Mouse (Mus musculus): Measurements from ENCODE around the gene Kcng3.

Kcng3 gene

DNA sequence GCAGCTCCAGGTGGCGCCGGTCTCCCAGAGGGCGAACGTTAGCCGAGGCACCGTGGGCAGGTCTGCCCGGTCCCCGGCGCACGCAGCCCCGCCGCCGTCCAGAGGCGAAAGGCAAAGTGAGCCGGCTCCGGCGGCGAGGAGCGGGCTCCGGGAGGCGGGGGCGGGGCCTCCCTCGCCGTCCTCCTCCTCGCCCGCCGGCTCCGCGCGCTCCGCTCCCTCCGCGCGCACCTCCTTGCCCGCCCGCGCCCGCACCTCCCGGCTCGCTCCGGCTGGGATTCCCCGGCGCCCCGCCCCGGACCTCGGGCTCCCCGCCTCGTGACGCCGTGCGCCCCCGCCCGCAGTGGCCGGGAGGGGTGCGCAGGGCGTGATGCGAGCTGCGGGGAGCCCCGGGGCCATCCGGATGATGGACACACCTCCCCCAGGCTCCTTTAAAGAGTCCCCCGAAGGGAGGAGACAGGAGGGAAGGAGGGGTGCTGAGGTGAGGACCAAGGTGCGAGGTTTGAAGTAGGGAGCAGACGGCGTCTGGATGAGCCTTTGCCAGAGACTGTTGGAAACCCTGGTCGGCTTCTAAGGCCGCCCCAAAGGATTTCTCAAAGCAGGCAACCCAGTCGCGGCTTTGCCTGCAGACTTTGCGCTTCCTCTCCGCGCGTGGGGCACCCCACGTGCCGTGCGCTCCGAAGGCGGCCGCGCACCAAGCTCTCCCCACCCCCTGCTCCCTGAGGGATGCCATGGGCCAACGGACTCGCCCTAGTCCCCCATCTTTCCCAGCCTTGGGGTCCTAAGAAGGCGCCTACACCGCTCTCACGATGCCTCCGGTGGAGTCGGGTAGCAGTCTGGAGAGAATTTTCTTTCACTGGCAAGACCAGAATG lies at the start of gene Kcng3:
Gene Kcng3 (minus strand): TSS at position 113 of the 870 bp plus-strand sequence.
- DNase-seq, result no peak

DNA sequence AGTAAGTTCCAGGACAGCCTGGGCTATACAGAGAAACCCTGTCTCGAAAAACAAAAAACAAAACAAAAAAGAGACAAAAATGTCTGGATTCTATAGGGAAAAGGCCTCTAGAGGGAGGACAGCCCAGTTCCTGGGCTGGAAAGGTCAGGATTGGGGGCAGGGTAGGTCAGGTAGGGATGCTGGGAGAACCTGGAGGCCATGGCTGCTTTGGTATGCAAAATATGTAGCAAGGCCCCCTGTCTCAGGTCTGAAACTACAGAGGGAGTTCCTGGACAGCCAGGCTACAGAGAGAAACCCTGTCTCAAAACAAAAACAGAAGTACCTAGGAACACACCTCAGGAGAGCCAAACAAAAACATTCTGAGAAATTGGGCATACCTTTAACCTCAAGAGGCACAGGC lies 45.7 kb upstream of the Kcng3 start:
- DNase-seq, result no peak

DNA sequence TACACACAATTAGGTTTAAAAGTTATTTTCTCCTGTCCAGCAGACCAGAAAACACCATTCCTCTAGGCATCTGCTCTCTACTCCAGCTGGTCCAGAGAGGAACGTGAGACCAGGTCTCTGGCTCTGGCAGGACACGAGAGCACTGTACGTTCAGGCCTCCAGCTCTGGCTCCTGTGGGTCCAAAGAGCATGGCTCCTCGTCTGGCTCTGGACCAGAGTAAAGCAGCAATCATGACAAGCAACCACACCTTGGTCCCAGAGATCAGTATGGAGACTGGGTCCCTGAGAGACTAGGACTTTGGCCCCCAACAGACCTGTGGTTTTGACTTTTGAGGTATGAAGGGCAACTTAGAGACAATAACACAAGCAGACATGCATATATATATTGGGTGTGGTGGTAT lies 41.0 kb upstream of the Kcng3 start:
- DNase-seq, result no peak

DNA sequence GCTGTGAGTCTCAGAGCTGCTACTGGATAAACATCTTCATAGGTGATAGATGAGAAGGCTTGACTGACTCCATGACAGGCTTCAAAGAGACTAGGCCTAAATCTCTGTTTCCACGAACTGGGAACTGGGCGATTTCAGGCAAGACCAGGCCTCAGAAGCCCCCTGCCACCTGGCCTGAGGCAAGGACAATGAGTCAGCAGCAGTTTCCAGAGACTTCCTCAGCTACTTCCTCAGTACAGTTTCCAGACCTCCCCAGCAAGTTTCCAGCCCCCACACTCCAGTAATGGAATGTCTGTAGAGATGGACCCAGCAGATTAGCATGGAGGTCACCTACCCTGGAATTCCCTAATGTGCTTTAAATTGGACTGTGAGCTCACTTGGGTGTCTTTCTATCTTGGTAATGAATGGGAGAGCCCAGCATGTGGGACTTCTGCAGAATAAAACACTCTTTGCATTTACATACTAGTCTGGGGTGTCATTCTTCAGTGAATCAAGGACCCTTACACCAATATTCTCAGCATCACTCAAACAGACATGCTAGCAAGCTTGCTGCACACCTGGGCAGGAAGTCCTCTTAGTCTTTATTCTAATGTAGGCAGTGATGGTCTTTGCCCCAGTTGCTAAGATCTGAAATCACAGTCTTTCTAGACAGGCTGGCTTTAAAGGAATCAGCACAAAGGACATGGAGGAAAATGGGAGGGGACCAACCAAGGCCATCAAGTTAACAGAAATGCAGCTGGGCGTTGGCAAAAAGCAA lies 36.4 kb upstream of the Kcng3 start:
- no peak for DNase-seq

DNA sequence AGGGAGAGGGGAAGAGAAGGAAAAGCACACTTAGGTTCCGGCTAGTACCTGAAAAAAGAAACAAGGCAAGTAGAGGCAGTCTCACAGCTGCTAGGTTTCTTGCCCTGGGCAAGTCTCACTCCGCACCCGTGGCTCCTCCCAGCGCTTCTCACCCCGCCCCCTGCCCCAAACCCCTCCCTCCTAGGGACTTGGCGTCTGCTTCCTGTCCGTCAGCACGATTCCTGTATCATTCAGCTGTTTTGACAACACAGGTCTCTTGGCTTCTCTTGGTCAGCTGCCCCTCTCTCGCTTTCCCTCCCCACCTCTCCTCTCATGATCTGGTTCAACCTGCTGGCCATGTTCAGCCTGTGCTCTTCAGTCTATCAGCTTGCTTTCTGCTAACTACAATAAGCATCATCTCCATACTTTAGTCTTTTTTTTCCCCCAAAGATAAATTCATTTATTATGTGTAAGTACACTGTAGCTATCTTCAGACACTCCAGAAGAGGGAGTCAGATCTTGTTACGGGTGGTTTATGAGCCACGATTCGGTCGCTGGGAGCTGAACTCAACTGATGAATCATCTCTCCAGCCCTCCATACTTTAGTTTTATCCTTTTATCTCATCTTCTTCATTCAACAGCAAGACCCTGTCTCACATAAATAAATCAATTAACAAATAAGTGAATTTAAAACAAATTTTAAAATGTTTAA lies 35.0 kb upstream of the Kcng3 start:
- DNase-seq, result no peak

DNA sequence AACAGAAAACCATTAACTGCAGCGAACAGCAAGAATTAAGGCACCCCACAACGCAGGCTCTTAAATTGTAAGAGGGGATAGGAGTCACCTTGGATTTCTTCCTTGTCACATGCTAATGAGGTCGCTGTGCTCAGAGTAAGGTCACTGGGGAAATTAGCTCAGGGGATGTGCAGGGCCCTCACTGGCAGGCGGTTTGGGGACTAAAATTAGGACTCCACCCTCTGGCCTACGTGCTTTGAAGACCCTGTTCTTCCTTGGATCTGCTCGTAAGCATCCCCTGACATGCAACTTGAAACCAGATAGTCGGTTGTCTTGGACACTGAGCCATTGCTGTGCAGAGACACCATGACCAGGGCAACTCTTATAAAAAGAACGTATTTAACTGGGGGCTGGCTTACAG lies 33.1 kb upstream of the Kcng3 start:
- no peak for DNase-seq

DNA sequence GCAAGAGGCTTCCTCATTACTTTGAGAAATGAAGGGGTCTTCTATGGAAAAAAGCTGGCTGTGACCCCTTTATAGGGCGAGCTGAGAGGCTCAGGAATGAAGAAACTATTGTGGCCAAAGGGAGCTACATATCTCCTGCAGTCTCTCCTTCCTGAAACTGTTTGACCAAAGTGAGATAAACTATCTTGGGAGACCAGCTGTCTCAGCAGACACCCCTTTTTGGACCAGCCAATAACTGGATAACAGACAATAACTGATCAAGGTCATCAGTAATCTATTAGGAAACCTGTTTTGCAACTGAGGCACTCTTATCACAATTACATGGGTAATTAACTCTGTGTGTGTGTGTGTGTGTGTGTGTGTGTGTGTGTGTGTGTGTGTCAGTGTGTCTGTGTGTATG lies 27.2 kb upstream of the Kcng3 start:
- DNase-seq, result no peak

DNA sequence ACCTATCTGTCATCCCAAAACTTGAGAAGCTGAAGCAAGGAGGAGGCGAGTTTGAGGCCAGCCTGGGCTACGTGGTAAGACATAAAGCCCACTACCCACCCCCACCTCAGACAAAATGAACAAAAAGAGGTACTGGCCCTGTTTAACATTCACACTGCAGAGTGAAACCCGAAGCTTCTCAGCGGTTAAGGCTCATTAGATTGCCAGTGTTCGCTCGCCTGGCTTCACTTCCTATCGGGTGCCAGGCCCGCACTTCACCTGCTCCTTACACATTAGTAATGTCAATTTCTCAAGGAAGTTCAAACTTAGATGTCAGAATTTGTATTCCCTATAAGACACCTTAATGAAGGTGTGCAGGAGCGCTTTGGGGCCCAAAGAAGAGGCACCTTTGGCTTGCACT lies 25.7 kb upstream of the Kcng3 start:
- DNase-seq, result no peak

DNA sequence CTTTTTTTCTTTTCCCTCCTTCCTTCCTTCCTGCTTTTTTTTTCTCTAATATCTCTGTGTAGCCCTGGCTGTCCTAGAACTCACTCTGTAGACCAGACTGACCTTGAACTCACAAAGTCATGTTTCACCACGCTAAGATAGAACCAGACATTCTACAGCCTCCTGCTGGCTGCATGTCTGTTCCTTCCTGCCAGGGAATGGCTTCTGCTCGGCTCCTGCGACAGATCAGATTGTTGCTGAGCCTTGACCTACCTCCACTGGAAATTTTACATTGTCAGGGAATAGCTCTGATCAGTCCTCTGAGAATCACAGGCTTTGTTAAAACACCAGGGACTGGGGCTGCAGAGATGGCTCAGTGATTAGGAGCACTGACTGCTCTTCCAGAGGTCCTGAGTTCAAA lies 24.0 kb upstream of the Kcng3 start:
- no peak for DNase-seq

DNA sequence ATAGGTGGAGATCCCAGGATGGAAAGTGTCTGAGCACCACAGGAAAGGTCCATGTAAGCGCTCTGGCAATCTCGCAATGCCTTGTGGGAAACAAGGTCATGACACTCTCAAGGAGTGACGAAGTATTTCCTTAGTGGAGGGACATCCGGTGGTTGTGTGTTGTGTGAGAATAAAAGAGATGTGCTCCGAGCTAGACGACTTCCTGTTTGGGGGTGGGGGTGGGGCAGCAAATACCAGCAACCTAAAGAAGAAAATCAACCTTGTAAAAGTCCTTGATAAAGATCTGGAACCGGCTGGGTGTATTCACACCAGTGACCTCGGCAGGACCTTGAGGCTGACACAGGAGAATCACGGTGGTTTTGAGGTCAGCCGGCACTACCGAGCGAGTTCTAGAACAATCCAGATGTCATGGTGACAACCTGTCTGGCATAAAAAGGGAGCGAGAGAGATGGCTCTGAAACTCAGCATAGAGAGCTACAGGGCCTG lies 23.0 kb upstream of the Kcng3 start:
- DNase-seq, result no peak

DNA sequence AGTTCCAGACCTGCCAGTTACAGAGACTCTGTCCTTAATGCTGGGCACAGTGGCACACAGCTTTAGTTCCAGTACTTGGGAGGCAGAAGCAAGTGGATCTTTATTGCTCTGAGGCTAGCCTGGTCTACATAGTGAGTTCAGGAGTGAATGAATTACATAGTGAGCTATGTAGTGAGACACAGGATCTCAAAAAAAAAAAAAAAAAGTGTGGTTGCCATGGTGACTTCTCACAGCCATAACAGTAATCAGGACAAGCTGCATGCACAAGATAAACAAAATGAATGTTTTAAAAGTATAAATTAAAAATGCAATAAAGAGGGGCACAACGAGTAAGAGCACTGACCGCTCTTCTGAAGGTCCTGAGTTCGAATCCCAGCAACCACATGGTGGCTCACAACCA lies 21.9 kb upstream of the Kcng3 start:
- no peak for DNase-seq

DNA sequence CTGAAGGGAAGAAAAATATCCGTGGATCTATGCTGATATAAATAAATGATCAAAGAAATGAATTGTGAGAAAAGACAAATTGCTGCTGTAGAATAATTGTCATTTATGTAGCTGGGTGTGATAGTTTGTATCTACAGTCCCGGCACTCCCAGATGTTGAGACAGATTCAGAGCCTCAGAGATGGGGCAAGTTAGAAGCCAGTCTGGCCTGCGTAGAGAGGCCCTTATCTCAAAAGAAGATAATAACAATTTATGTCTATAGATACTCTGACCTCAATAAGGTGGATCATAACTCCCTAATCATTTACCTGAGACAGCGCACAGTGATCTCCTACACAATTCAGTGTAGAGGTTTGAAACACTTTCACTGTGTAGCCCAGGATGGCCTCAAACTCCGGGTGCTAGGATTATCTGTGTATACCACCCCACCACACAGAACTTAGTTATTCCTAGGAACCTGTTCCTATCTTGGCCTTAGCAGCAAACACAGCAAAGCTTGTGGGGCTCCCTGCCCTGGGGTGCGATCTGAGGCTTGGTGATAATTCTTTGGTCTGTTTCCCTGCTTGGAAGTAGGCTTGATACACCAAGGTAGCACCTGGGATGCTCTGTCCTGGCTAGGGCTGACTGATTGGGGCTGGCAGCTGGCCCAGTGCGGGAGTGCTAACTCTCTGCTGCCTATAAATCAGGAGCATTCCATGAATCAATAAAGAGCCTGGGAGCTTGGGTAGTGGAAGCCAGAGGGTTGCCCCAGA lies 19.4 kb upstream of the Kcng3 start:
- DNase-seq, result no peak

DNA sequence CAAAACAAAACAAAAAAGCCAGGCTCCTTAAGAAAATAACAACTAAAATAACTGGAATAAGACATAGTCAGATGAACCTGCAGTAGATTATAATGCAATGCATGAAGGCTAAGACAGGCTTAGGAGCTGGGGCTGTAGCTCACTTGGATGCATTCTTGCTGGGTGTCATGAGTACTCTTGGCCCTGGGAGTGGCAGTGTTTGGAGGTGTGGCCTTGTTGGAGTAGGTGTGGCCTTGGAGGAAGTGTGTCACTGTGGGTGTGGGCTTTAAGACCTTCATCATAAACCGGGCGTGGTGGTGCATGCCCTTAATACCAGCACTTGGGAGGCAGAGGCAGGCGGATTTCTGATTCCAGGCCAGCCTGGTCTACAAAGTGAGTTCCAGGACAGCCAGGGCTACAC lies 18.3 kb upstream of the Kcng3 start:
- no peak for DNase-seq

DNA sequence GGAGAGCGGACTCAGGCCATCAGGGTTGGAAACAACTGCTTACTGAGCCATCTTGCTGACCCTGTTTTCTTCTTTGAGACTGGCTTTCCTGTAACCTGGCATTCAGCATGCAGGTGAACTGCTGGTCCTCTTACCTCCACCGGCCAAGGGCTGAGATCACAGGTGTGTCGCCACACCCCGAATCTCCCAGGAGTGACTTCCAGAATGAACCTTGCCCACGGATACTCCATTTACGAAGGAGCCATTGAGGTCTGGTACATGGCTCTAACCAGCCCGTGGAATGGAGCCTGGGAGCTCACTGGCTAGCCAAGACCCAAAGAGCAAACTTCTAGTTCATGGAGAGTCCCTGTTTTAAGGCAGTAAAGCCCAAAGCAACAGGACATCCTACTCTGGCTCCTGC lies 15.7 kb upstream of the Kcng3 start:
- no peak for DNase-seq

DNA sequence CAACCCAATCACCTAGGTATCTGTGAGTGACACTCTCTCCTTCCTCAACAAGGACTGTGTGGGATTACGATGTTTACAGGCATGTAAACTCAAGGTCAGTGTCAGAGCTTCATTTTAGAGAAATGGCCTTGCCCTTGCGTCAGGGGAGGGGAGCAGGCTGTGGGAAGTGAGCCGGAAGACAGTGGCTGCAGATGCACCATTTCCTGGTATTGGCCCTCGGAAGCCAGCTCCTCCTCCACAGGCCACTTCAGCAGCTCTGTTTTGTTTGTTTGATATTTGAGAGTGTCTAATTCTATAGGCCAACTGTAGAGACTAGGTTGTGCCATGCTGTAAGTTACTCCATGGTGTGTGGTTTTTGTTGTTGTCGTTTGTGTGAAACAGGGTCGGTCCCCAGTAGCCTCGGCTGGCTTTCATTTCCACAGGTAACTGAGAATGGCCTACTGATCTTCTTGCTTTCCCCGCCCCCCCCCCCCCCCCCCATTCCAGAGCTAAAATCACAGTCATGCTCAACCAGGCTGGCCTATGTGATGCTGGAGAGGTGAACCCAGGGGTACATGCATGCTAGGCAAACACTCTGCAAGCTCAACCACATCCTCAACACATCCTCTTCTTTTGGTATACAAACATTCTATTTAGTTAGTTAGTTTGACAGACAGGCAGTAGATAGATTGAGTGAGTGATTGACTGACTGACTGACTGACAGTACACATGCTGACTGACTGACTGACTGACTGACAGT lies 14.9 kb upstream of the Kcng3 start:
- DNase-seq, result no peak

DNA sequence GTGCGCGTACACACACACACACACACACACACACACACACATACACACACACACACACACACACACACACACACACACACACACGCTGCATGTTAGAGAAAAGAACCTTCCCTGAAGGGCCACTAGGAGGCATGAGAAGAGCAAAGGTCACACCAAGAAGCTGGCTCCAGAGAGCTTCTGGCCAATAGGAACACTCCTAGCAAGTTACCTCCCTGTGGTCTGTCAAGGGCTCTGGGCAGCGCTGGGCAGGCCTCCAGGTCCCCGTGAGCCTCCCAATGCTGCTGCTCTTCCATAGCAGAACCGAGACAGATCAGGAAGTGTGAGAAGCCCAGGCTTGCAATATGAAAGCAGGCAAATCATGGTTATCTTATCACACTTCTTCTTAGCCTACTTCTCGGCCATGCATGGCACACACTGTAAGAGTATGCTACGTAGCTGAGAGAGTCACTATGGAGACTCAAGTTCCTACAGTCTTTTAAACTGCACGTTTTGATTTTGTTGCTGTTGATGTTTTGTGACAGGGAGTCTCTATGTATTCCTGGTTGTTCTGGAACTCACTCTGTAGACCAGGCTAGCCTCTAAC lies 13.6 kb upstream of the Kcng3 start:
- no peak for DNase-seq

DNA sequence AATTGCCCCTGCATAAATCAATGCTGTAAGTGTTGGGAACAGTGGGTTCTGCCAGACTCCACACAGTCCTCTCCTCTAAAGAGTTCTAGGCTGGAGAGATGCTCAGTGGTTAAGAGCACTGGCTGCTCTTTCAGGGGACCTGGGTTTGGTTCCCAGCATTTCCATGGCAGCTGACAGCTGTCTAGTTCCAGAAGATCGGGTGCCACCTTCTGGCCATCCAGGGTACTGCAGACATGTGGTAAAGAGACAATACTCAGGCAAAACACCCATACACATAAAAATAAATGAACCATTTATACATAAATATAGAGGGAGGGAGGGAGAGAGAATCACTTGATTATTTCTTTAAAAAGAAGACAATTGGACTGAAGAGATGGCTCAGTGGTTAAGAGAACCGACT lies 5.7 kb upstream of the Kcng3 start:
- DNase-seq, result no peak

DNA sequence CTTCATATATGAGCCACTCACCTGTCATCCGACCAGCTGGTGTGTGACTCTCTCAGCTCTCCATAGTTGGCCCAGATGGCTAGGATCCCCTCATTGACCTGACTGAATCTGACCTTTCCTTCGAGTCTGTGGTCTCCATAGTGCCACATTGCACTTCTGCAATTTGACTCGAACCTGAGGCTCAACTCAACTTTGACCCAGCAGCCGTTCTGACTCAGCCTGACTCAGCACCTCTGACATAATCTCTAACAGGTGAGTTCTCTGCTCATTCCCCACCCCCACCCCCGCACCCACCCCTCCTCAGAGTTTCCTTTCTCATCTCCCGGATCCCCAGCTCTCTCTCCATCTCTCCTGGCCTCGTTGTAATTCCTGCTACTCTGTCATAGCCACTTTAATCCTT lies 4.7 kb upstream of the Kcng3 start:
- DNase-seq, result no peak

DNA sequence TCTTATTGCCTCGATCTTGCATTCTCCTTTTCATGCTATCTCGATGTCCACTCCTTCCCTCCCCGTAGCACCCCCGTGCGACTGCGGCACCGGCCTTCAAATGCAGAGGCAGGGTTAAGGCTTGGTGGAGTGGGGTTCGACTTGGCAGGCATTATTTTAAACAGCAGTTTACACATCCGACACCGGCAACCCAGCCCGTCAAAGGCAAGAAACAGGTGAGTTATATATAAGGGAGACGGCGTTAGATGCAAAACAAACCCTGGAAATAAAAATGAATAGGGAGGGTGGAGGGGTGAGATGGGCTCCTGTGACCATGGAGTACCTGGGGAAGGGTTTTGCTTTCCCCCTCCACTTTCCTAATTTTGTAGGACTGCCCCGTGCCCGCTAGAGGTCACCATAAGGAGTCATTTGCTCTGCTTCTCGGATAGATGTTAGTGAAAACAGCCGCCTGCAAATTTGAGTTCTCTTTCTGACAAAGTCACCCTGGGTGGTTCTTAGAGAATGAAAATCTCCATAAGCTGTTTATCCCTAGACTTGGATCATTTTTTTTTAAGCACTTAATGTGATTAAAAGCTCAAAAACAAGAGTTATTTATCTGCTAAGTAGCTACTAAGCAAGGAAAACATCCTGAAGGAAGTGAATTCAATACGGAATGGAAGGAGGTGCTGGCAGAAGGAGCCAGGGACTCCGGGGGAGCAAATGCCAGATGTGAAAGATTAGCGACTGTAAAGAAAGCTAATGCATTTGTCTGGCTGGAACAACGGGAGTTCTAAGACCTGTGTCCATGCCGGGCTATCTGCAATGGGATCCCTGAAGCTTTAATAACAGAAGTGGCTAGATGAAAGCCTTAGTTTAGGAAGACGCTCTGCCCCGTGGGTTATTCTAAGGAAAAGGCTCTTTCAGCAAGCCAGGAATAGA lies 1.2 kb upstream of the Kcng3 start:
- DNase-seq, result peak; percentile 36

Measured in cerebellum, adult 11 months (tissue).